Mouse (Mus musculus): ENCODE measurements around the gene Efcab6. TPM values are rescaled to one million over a fixed set of nuclear protein-coding genes. Genes with fewer than 3 reads are reported as not detected.
A peak's percentile ranks its signal among the peaks of the same experiment; 100 is the strongest.

The Efcab6 gene
- polyA plus RNA-seq, 1 experiment from 2014 or later = 1.3 TPM

DNA sequence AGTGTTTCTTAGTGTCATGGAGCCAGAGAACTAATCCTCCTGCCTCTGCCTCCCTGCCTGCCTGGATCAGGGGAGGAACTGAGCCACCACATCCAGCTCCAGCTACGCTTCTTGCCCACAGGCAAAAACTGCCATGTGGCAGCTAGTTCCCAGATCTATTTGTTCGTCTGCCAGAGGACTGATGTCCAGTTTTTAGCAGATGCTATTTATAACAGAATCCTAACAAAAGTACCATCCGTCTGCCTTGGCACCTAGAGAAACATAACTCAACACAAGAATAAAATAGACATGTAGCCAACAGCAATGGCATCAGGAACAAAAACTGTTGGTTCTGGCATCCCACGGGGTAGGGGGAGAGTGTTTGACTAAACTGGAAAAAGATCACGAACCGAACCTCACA, 6.3 kb downstream of the Efcab6 start:
- H3K36me3 ChIP-seq = no peaks in the 10 kb centered on the region
- peaks cover 7% of the 10 kb centered on the region; the same call in 1 of the 2 replicates for H3K27me3 ChIP-seq
- H3K4me3 ChIP-seq (replicated peaks) = no peak overlapping the region
- no peak overlapping the region for H3K4me2 ChIP-seq (replicated peaks)
- WGBS = 65% methylated on average over 6 of the region's 6 CpGs
- no peak for ATAC-seq (ENCODE audit: insufficient number of reproducible peaks, low FRiP score, low TSS enrichment, low read depth)
- H3K27ac ChIP-seq (replicated peaks) = no peak overlapping the region
- H3K9me3 ChIP-seq (replicated peaks) = no peaks in the 10 kb centered on the region
- H3K4me1 ChIP-seq = peaks cover under 1% of the 10 kb centered on the region; the same call in 1 of the 2 replicates
- no peak overlapping the region for H3K9ac ChIP-seq

DNA sequence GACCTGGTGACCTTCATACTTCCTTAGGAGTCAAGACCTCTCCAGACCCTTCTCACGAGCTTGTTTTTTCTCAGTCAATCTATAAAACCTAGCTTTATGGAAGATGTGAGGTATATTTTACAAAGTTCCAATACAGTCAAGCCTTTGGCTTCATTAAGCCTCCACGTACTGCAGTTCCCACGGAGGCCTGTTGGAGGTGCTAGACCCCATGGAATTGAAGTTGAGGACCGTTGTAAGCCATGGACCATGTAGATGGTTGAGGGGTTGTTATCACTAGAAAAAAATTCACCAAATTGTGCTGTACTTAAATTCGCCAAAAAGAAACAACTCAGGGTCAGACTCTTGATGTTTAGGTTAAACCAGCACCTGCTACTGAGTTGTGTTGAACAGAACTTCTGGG, 9.1 kb downstream of the Efcab6 start:
- no peak overlapping the region for H3K4me2 ChIP-seq (replicated peaks)
- ATAC-seq (ENCODE audit: insufficient number of reproducible peaks, low FRiP score, low TSS enrichment, low read depth) = no peak
- WGBS = 67% methylated on average over 5 of the region's 5 CpGs

DNA sequence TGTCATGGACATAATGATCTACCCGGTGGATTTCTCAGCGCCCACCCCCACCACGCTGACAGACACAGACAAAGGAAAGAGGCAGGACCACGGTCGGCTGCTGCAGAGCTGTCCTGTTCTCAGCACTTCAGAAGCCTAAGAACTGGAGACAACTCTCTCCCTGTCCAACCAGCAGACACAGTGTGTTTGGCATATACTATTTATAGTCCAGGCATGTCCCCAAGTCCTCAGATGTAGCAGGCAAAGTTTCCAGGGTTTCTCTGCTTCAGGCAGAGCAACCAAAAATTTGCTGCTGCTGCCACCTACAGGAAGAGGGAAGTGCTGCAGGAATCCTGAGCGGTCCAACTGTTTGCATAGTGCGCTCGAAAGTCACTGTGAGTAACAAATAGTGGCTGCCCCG, 11.3 kb downstream of the Efcab6 start:
- Histone ChIP-seq H3K27ac (replicated peaks) (no peak overlapping the region), H3K36me3 (no peaks in the 10 kb centered on the region), H3K9me3 (replicated peaks) (no peaks in the 10 kb centered on the region), H3K27me3 (peaks cover 7% of the 10 kb centered on the region; the same call in 1 of the 2 replicates), H3K4me2 (replicated peaks) (no peak overlapping the region), H3K4me1 (peaks cover 5% of the 10 kb centered on the region; the same call in 1 of the 2 replicates), H3K9ac (no peak overlapping the region), H3K4me3 (replicated peaks) (no peak overlapping the region)
- 0 out of 2 replicates have a peak, but pooled peaks have one; percentile 11 for ATAC-seq (ENCODE audit: insufficient number of reproducible peaks, low FRiP score, low TSS enrichment, low read depth)
- 34% methylated on average over 9 of the region's 9 CpGs for WGBS

More for the DNA sequence above, 9.1 kb downstream of the Efcab6 start:
- H3K36me3 ChIP-seq = no peaks in the 10 kb centered on the region
- H3K27me3 ChIP-seq = peaks cover 7% of the 10 kb centered on the region; the same call in 1 of the 2 replicates
- no peak overlapping the region for H3K9ac ChIP-seq
- peaks cover 5% of the 10 kb centered on the region; the same call in 1 of the 2 replicates for H3K4me1 ChIP-seq
- H3K9me3 ChIP-seq (replicated peaks) = no peaks in the 10 kb centered on the region
- no peak overlapping the region for H3K4me3 ChIP-seq (replicated peaks)
- H3K27ac ChIP-seq (replicated peaks) = no peak overlapping the region

DNA sequence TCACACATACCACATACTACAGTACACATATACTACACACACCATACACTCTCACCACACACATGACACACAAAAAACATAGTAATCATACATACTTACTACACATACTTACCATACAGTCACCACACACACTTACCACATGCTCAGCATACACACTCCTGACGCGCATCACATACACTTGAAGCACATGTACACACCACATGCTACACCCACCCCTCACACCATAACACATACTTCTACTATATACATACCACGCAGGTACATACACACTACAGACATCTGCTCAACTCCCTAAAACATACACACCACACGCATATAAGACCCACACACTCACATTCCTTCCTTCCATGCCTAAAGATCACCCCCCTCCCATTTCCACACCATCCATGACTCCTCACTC, 11.9 kb downstream of the Efcab6 start:
- no peak overlapping the region for H3K27ac ChIP-seq (replicated peaks)
- H3K9ac ChIP-seq = no peak overlapping the region
- H3K4me1 ChIP-seq = peaks cover 5% of the 10 kb centered on the region; the same call in 1 of the 2 replicates
- no peak overlapping the region for H3K4me3 ChIP-seq (replicated peaks)
- H3K4me2 ChIP-seq (replicated peaks) = no peak overlapping the region
- H3K9me3 ChIP-seq (replicated peaks) = no peaks in the 10 kb centered on the region
- peaks cover 7% of the 10 kb centered on the region; the same call in 1 of the 2 replicates for H3K27me3 ChIP-seq
- no peaks in the 10 kb centered on the region for H3K36me3 ChIP-seq
- WGBS = 89% methylated on average over 4 of the region's 4 CpGs
- ATAC-seq (ENCODE audit: insufficient number of reproducible peaks, low FRiP score, low TSS enrichment, low read depth) = no peak

DNA sequence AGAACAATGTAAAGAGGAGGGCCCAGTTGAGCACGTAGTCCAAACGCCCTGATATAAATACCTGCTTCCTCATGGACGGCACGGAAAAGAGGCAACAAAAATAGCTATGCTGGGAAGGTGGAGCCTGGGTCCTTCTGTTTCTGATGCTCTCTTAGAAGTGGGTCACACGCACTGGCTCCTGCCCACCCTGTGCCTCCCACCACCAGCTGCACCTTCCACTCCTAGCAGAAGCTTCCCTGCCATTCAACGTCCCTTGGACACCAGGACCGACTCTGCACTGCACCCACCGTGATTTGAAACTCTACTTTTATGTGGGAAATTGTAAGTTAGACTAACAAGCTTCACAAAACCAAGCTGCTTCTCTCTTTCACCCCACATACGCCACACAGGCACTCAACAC, 12.8 kb downstream of the Efcab6 start:
- no peak for ATAC-seq (ENCODE audit: insufficient number of reproducible peaks, low FRiP score, low TSS enrichment, low read depth)

DNA sequence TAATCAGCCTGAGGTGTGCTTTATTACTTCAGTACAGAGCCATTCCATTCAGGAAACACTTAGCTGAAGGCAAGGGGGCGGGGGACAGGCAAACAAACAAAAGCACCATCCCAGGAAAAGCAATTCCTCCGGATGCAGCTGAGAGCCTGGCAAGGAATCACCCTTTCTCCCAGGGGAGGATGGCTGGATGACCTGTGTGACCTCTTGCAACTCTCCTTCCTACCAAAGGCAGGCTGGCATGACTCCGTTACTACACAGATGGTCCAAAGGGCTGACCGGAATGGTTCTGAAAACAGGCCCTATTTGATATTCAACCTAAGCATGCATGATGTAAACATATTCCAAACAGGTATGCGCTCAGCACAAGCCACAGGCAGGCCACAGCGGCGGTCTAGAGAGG, 15.6 kb downstream of the Efcab6 start:
- peaks cover 4% of the 10 kb centered on the region; the same call in 1 of the 2 replicates for H3K27me3 ChIP-seq
- WGBS = 63% methylated on average over 7 of the region's 7 CpGs
- ATAC-seq (ENCODE audit: insufficient number of reproducible peaks, low FRiP score, low TSS enrichment, low read depth) = no peak

More for the DNA sequence above, 12.8 kb downstream of the Efcab6 start:
- Histone ChIP-seq H3K9me3 (replicated peaks) (no peaks in the 10 kb centered on the region), H3K27ac (replicated peaks) (no peak overlapping the region), H3K36me3 (no peaks in the 10 kb centered on the region), H3K9ac (no peak overlapping the region), H3K4me1 (peaks cover 5% of the 10 kb centered on the region; the same call in 1 of the 2 replicates), H3K4me3 (replicated peaks) (no peak overlapping the region), H3K27me3 (peaks cover 7% of the 10 kb centered on the region; the same call in 1 of the 2 replicates), H3K4me2 (replicated peaks) (no peak overlapping the region)
- WGBS = 82% methylated on average over 9 of the region's 9 CpGs

DNA sequence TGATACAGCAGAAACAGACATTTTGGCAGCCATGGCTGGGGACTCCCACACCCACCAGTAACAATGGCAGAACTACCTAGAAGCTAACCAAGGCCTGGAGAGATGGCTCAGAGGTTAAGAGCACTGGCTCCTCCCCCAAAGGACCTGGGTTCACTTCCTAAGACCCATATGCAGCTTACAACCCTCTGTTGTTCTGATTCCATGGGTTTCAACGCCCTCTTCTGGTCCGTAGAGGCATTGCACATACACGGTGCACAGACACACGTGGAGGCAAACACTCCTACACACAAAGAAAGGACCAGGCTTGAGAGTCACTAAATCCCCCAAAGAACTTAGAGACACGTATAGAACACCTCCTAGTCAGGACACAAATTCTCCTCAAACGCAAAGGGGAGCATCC, 19.6 kb downstream of the Efcab6 start:
- no peaks in the 10 kb centered on the region for H3K27me3 ChIP-seq

More for the DNA sequence above, 15.6 kb downstream of the Efcab6 start:
- H3K9ac ChIP-seq = no peak overlapping the region
- H3K4me3 ChIP-seq (replicated peaks) = no peak overlapping the region
- no peaks in the 10 kb centered on the region for H3K36me3 ChIP-seq
- peaks cover 5% of the 10 kb centered on the region; the same call in 1 of the 2 replicates for H3K4me1 ChIP-seq
- no peaks in the 10 kb centered on the region for H3K9me3 ChIP-seq (replicated peaks)
- H3K27ac ChIP-seq (replicated peaks) = no peak overlapping the region
- no peak overlapping the region for H3K4me2 ChIP-seq (replicated peaks)

DNA sequence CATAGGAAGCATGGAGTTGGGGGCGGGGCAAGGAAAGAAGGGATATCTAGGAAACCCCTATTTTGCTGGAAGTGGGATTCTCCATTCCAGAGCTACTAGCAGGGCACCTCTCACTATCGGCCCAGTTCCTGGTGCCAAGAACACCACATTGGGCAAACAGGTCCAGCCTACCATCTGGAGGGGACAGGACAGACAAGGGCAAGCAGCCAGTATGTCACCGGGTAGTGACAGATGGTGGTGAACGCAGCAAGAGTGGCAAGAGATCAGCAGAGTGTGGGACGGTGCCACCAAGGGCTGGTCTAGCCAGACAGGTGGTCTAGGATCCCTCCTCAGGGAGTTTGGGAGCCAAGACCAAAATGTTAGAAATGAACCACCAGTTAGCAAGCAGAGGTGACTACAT, 28.1 kb downstream of the Efcab6 start:
- H3K9me3 ChIP-seq (replicated peaks) = no peaks in the 10 kb centered on the region
- no peak overlapping the region for H3K9ac ChIP-seq
- no peaks in the 10 kb centered on the region for H3K4me1 ChIP-seq
- H3K27me3 ChIP-seq = no peaks in the 10 kb centered on the region
- no peak overlapping the region for H3K4me3 ChIP-seq (replicated peaks)
- WGBS = 88% methylated on average over 5 of the region's 5 CpGs
- no peak for ATAC-seq (ENCODE audit: insufficient number of reproducible peaks, low FRiP score, low TSS enrichment, low read depth)
- H3K27ac ChIP-seq (replicated peaks) = no peak overlapping the region
- H3K36me3 ChIP-seq = no peaks in the 10 kb centered on the region
- H3K4me2 ChIP-seq (replicated peaks) = no peak overlapping the region

More for the DNA sequence above, 19.6 kb downstream of the Efcab6 start:
- WGBS = 87% methylated on average over 6 of the region's 6 CpGs
- Histone ChIP-seq H3K9ac (no peak overlapping the region), H3K4me2 (replicated peaks) (no peak overlapping the region), H3K4me3 (replicated peaks) (no peak overlapping the region), H3K36me3 (no peaks in the 10 kb centered on the region), H3K9me3 (replicated peaks) (no peaks in the 10 kb centered on the region), H3K27ac (replicated peaks) (no peak overlapping the region), H3K4me1 (no peaks in the 10 kb centered on the region)
- no peak for ATAC-seq (ENCODE audit: insufficient number of reproducible peaks, low FRiP score, low TSS enrichment, low read depth)

DNA sequence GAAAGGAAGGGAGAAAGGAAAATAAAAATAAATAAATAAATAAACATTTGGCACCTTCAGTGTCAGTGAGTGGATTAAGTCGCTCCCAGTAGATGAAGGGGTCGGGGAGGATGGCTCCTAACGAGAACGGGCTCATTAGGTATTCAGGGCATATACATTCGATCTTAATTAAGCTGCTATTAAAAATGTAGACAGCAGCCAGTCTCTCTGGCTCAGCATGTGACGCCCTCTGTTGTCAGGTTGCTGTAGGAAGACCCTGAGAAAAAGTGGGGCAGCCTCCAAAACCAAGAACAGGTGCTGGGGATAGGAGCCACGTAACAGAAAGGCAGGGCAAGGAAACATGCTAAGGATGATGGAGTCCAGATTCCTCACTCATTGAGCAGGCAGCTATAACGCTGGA, 39.5 kb downstream of the Efcab6 start:
- ATAC-seq (ENCODE audit: insufficient number of reproducible peaks, low FRiP score, low TSS enrichment, low read depth) = no peak
- Histone ChIP-seq H3K36me3 (no peaks in the 10 kb centered on the region), H3K4me1 (no peaks in the 10 kb centered on the region), H3K9ac (no peak overlapping the region), H3K4me2 (replicated peaks) (no peak overlapping the region), H3K27ac (replicated peaks) (no peak overlapping the region), H3K9me3 (replicated peaks) (no peaks in the 10 kb centered on the region), H3K27me3 (no peaks in the 10 kb centered on the region), H3K4me3 (replicated peaks) (no peak overlapping the region)
- 68% methylated on average over 8 of the region's 8 CpGs for WGBS

DNA sequence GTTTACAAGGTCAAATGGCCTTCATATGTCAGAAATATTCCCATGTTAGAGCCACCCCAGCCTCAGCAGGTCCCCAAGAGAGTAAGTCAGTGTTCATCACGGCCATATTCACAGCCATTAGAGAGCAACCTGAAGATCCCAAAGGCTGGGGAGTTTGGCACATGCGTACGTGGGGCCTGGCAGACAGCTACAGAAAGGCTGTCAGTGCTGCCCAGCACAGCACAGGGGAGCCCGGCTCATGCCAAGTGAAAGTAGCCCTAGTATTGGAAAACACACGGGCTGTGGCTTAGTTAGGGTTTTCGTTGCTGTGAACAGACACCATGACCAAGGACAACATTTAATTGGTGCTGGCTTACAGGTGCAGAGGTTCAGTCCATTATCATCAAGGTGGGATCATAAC, 40.3 kb downstream of the Efcab6 start:
- no peak overlapping the region for H3K4me3 ChIP-seq (replicated peaks)
- H3K9ac ChIP-seq = no peak overlapping the region
- H3K36me3 ChIP-seq = no peaks in the 10 kb centered on the region
- no peaks in the 10 kb centered on the region for H3K4me1 ChIP-seq
- no peaks in the 10 kb centered on the region for H3K9me3 ChIP-seq (replicated peaks)
- H3K4me2 ChIP-seq (replicated peaks) = no peak overlapping the region
- 78% methylated on average over 6 of the region's 6 CpGs for WGBS
- ATAC-seq (ENCODE audit: insufficient number of reproducible peaks, low FRiP score, low TSS enrichment, low read depth) = no peak
- H3K27me3 ChIP-seq = no peaks in the 10 kb centered on the region
- no peak overlapping the region for H3K27ac ChIP-seq (replicated peaks)

DNA sequence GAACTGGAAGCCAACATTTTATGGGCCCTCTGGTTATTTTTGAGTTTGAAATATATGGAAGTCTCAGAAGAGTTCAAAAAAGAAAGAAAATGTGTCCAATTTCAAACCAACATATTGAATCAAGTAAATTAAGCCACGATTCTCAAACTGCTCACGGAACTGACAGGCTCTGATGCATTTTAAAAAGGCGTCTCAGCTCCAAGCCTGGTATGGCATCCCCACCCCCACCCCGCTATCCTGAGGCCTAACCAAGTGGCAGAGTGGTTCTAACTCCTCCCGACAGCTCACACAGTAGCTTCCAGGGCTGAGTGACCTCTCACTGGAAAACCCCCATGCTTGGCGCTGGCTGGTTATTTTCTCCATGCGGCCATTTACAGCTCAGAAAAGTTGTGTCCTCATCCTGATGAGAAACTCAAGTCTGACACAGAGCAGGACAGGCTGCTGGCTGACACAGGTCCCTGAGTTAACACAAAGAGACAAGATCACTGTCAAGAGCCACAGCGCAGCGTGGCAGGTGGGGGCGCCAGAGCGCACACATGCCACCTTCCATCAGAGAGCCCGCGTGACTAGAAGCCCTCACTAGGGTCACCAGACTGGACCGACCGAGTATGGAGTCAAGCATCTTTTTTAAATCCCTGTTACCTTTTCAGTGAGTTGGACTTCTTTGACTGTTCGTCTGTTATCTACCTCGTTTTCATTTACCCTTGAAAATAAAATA, 55.7 kb downstream of the Efcab6 start:
- WGBS = 48% methylated on average over 17 of the region's 17 CpGs

DNA sequence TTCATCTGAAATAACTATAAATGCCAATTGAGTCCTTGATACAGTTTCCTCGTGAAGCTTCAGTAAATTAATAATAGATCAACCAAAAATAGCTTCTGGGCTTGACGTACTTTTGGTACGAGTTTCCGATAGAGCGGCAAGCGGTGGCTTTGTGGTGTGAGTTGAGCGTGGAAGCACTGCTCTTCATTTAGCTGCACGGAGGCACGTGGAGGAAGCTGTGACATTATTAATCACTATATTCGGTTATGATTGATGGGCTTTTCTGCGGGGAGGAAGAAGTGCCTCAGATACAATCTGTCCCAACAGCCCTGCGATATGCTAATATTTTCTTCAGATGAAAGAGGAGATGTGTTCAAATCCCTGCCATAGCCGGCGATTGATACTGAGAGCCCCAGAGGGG, 60.9 kb downstream of the Efcab6 start:
- WGBS = 85% methylated on average over 14 of the region's 14 CpGs
- Histone ChIP-seq H3K4me3 (replicated peaks) (no peak overlapping the region), H3K9ac (no peak overlapping the region), H3K4me1 (no peaks in the 10 kb centered on the region), H3K4me2 (replicated peaks) (no peak overlapping the region), H3K27ac (replicated peaks) (no peak overlapping the region), H3K27me3 (peaks cover 8% of the 10 kb centered on the region; the same call in 1 of the 2 replicates), H3K9me3 (replicated peaks) (no peaks in the 10 kb centered on the region), H3K36me3 (no peaks in the 10 kb centered on the region)
- no peak for ATAC-seq (ENCODE audit: insufficient number of reproducible peaks, low FRiP score, low TSS enrichment, low read depth)

More for the DNA sequence above, 55.7 kb downstream of the Efcab6 start:
- no peaks in the 10 kb centered on the region for H3K4me1 ChIP-seq
- H3K36me3 ChIP-seq = no peaks in the 10 kb centered on the region
- no peak overlapping the region for H3K4me2 ChIP-seq (replicated peaks)
- H3K9ac ChIP-seq = no peak overlapping the region
- H3K4me3 ChIP-seq (replicated peaks) = no peak overlapping the region
- no peaks in the 10 kb centered on the region for H3K9me3 ChIP-seq (replicated peaks)
- H3K27ac ChIP-seq (replicated peaks) = no peak overlapping the region
- ATAC-seq (ENCODE audit: insufficient number of reproducible peaks, low FRiP score, low TSS enrichment, low read depth) = no peak
- no peaks in the 10 kb centered on the region for H3K27me3 ChIP-seq

All from embryonic facial prominence, embryonic 15.5 days (tissue).